Mouse (Mus musculus): ENCODE results near the gene Zbtb39. TPM values are rescaled to one million over a fixed set of nuclear protein-coding genes. Genes with fewer than 3 reads are reported as not detected.
A peak's percentile ranks its signal among the peaks of the same experiment; 100 is the strongest.
"Not testable (repeated sequence)": the region's sequence is repeated elsewhere in the genome, so short reads cannot be mapped to it uniquely, and the experiment has no call there.

The Zbtb39 gene
- polyA plus RNA-seq, 1 experiment from 2014 or later, result 1.4 TPM

- peak overlapping the region; percentile 27; the same call in 1 of the 2 replicates for H3K4me3 ChIP-seq
- peak; percentile 35; the same call in 1 of the 2 replicates for ATAC-seq
- no peak overlapping the region for H3K27ac ChIP-seq
Measured at GRCm38 (mm10) chr10:127755770-127756468, 16.6 kb downstream of the Zbtb39 start.

GRCm38 (mm10) chr10:127759181-127760110 lies 20.1 kb downstream of the Zbtb39 start, which contains the start of the genes Rdh1 and Rdh16f1:
TSS of gene Rdh1 (plus strand) at chr10:127759721.
TSS of gene Rdh16f1 (plus strand) at chr10:127759787.
- Histone ChIP-seq H3K36me3 (no peaks in the 10 kb centered on the region), H3K4me2 (no peak within 1 kb of the TSS), H3K27me3 (replicated peaks) (no peaks in the 10 kb centered on the region), H3K9ac (no peak within 1 kb of the TSS), H3K9me3 (replicated peaks) (no peaks in the 10 kb centered on the region), H3K4me1 (peaks cover 21% of the 10 kb centered on the region), H3K4me3 (no peak within 1 kb of the TSS), H3K27ac (no peak within 1 kb of the TSS)
- WGBS (ENCODE audit: insufficient replicate concordance), result 59% methylated on average over 9 of the region's 9 CpGs
- ATAC-seq, result no peak

More at GRCm38 (mm10) chr10:127755770-127756468, 16.6 kb downstream of the Zbtb39 start:
- 0 out of 2 replicates have a peak, but pooled peaks cover under 1% of the 10 kb centered on the region for H3K27me3 ChIP-seq (replicated peaks)
- no peaks in the 10 kb centered on the region for H3K9me3 ChIP-seq (replicated peaks)
- 12% methylated on average over 16 of the region's 18 CpGs for WGBS (ENCODE audit: insufficient replicate concordance)
- H3K4me2 ChIP-seq, result peak overlapping the region; percentile 59
- H3K9ac ChIP-seq, result no peak overlapping the region
- peaks cover 28% of the 10 kb centered on the region for H3K4me1 ChIP-seq
- no peaks in the 10 kb centered on the region for H3K36me3 ChIP-seq

GRCm38 (mm10) chr10:127762926-127763325 lies 23.6 kb downstream of the Zbtb39 start:
- not testable (repeated sequence) for H3K4me3 ChIP-seq; H3K9ac ChIP-seq; H3K4me1 ChIP-seq; H3K27me3 ChIP-seq (replicated peaks); H3K9me3 ChIP-seq (replicated peaks); H3K27ac ChIP-seq; ATAC-seq; H3K36me3 ChIP-seq; H3K4me2 ChIP-seq
- 71% methylated on average over 10 of the region's 10 CpGs for WGBS (ENCODE audit: insufficient replicate concordance)

- H3K4me3 ChIP-seq, result no peak overlapping the region
- H3K4me2 ChIP-seq, result no peak overlapping the region
- ATAC-seq, result peak; percentile 67
- no peaks in the 10 kb centered on the region for H3K27me3 ChIP-seq (replicated peaks)
- H3K9me3 ChIP-seq (replicated peaks), result no peaks in the 10 kb centered on the region
- no peaks in the 10 kb centered on the region for H3K4me1 ChIP-seq
- H3K9ac ChIP-seq, result no peak overlapping the region
- no peaks in the 10 kb centered on the region for H3K36me3 ChIP-seq
- peak overlapping the region; percentile 59 for H3K27ac ChIP-seq
- WGBS (ENCODE audit: insufficient replicate concordance), result 58% methylated on average over 12 of the region's 12 CpGs
Measured at GRCm38 (mm10) chr10:127763914-127764680, 24.8 kb downstream of the Zbtb39 start.

- ATAC-seq, result no peak
- Histone ChIP-seq H3K4me1 (no peaks in the 10 kb centered on the region), H3K27me3 (replicated peaks) (no peaks in the 10 kb centered on the region), H3K4me2 (no peak overlapping the region), H3K36me3 (no peaks in the 10 kb centered on the region), H3K9ac (no peak overlapping the region), H3K4me3 (no peak overlapping the region), H3K27ac (no peak overlapping the region), H3K9me3 (replicated peaks) (no peaks in the 10 kb centered on the region)
- WGBS (ENCODE audit: insufficient replicate concordance), result 59% methylated on average over 1 of the region's 1 CpGs
Measured at GRCm38 (mm10) chr10:127766564-127766963, 27.2 kb downstream of the Zbtb39 start.

GRCm38 (mm10) chr10:127776011-127776410 lies 36.7 kb downstream of the Zbtb39 start, which contains the start of gene Rdh9:
TSS of gene Rdh9 (plus strand) at chr10:127776386.
- H3K9me3 ChIP-seq (replicated peaks), result no peaks in the 10 kb centered on the region
- no peaks in the 10 kb centered on the region for H3K36me3 ChIP-seq
- no peaks in the 10 kb centered on the region for H3K27me3 ChIP-seq (replicated peaks)
- WGBS (ENCODE audit: insufficient replicate concordance), result 49% methylated on average over 2 of the region's 2 CpGs
- H3K4me1 ChIP-seq, result no peaks in the 10 kb centered on the region
- no peak within 1 kb of the TSS for H3K27ac ChIP-seq
- H3K4me2 ChIP-seq, result no peak within 1 kb of the TSS
- no peak for ATAC-seq
- H3K9ac ChIP-seq, result no peak within 1 kb of the TSS
- H3K4me3 ChIP-seq, result no peak within 1 kb of the TSS

- whole genome bisulfite sequencing (ENCODE audit: insufficient replicate concordance), result 86% methylated on average over 17 of the region's 17 CpGs
- not testable (repeated sequence) for H3K9ac ChIP-seq; H3K4me2 ChIP-seq; H3K36me3 ChIP-seq; ATAC-seq; H3K27ac ChIP-seq; H3K9me3 ChIP-seq (replicated peaks); H3K4me1 ChIP-seq; H3K27me3 ChIP-seq (replicated peaks); H3K4me3 ChIP-seq
Measured at GRCm38 (mm10) chr10:127782321-127782720, 43.0 kb downstream of the Zbtb39 start.

GRCm38 (mm10) chr10:127785411-127785810 lies 46.1 kb downstream of the Zbtb39 start:
- not testable (repeated sequence) for H3K36me3 ChIP-seq; H3K27me3 ChIP-seq (replicated peaks); H3K4me3 ChIP-seq; ATAC-seq; H3K9me3 ChIP-seq (replicated peaks); H3K4me1 ChIP-seq; H3K4me2 ChIP-seq; H3K9ac ChIP-seq; H3K27ac ChIP-seq
- WGBS (ENCODE audit: insufficient replicate concordance), result 63% methylated on average over 1 of the region's 1 CpGs

Other genes with a start within 250 kb of the Zbtb39 start
- 0.24 and 0.45 TPM in 2 replicates for gene Stac3, start 237.9 kb upstream of the Zbtb39 start, polyA plus RNA-seq (2016; fragmentation: Nextera tagmentation; extraction: Ambion mirVana)
- gene Ndufa4l2, start 224.6 kb upstream of the Zbtb39 start, polyA plus RNA-seq (2016; fragmentation: Nextera tagmentation; extraction: Ambion mirVana), result 12.9 and 14.8 TPM in 2 replicates
- 181 and 185 TPM in 2 replicates for gene Shmt2, start 217.1 kb upstream of the Zbtb39 start, polyA plus RNA-seq (2016; fragmentation: Nextera tagmentation; extraction: Ambion mirVana)
- gene Nxph4, start 205.0 kb upstream of the Zbtb39 start, polyA plus RNA-seq (2016; fragmentation: Nextera tagmentation; extraction: Ambion mirVana), result 0.10 and 0.23 TPM in 2 replicates
- 22.8 and 26.5 TPM in 2 replicates for gene Lrp1, start 118.4 kb upstream of the Zbtb39 start, polyA plus RNA-seq (2016; fragmentation: Nextera tagmentation; extraction: Ambion mirVana)
- gene Stat6, start 96.6 kb upstream of the Zbtb39 start, polyA plus RNA-seq (2016; fragmentation: Nextera tagmentation; extraction: Ambion mirVana), result 19.2 and 19.4 TPM in 2 replicates
- gene Nemp1, start 72.6 kb upstream of the Zbtb39 start, polyA plus RNA-seq (2016; fragmentation: Nextera tagmentation; extraction: Ambion mirVana), result 7.0 and 8.0 TPM in 2 replicates
- 2.6 and 3.4 TPM in 2 replicates for gene Nab2, start 71.0 kb upstream of the Zbtb39 start, polyA plus RNA-seq (2016; fragmentation: Nextera tagmentation; extraction: Ambion mirVana)
- gene Myo1a, start 34.4 kb upstream of the Zbtb39 start, polyA plus RNA-seq (2016; fragmentation: Nextera tagmentation; extraction: Ambion mirVana), result 0.06 and 0.13 TPM in 2 replicates
- 8.6 and 14.1 TPM in 2 replicates for gene Tac2, start 15.1 kb upstream of the Zbtb39 start, polyA plus RNA-seq (2016; fragmentation: Nextera tagmentation; extraction: Ambion mirVana)
- 10.3 and 11.2 TPM in 2 replicates for gene Gpr182, start 12.2 kb downstream of the Zbtb39 start, polyA plus RNA-seq (2016; fragmentation: Nextera tagmentation; extraction: Ambion mirVana)
- 0.22 and 0.30 TPM in 2 replicates for gene Rdh1, start 20.2 kb downstream of the Zbtb39 start, polyA plus RNA-seq (2016; fragmentation: Nextera tagmentation; extraction: Ambion mirVana)
- gene Rdh16f1, start 20.2 kb downstream of the Zbtb39 start, polyA plus RNA-seq (2016; fragmentation: Nextera tagmentation; extraction: Ambion mirVana), result 0.11 and 0.18 TPM in 2 replicates
- not detected in 2 replicates for gene Rdh9, start 36.8 kb downstream of the Zbtb39 start, polyA plus RNA-seq (2016; fragmentation: Nextera tagmentation; extraction: Ambion mirVana)
- gene Rdh16, start 61.6 kb downstream of the Zbtb39 start, polyA plus RNA-seq (2016; fragmentation: Nextera tagmentation; extraction: Ambion mirVana), result not detected in 2 replicates
- gene Rdh19, start 110.4 kb downstream of the Zbtb39 start, polyA plus RNA-seq (2016; fragmentation: Nextera tagmentation; extraction: Ambion mirVana), result not detected in 2 replicates
- not detected in 2 replicates for gene Rdh16f2, start 126.9 kb downstream of the Zbtb39 start, polyA plus RNA-seq (2016; fragmentation: Nextera tagmentation; extraction: Ambion mirVana)
- gene Rdh7, start 149.3 kb downstream of the Zbtb39 start, polyA plus RNA-seq (2016; fragmentation: Nextera tagmentation; extraction: Ambion mirVana), result 0.07 TPM in 1 of 2 replicates, not detected in the other
- not detected in 2 replicates for gene Sdr9c7, start 159.0 kb downstream of the Zbtb39 start, polyA plus RNA-seq (2016; fragmentation: Nextera tagmentation; extraction: Ambion mirVana)

All from liver, embryonic 12.5 days (tissue).